In genomic region chr12:106311320-106311825, GRCm38 (mm10) we compare ENCODE assay signal across 9 mouse cellular contexts.
DNase-seq lines count a peak whose midpoint lies in the region; ATAC-seq lines count a peak whose summit lies in the region.
"Had no signal": no experiment of that assay in that cellular context is flagged by ENCODE, and none has a peak within 500 bp of the region (broad histone marks: within the 10 kb centered on the region; RNA-seq: fewer than 3 reads in every experiment).

No protein-coding gene starts in this region.

- no peak for ATAC-seq in lung, embryonic 16.5 days (ENCODE audit: low read depth)
- no peak for ATAC-seq in forebrain, embryonic 11.5 days (replicated peaks; ENCODE audit: low FRiP score)
- ATAC-seq in neural tube, embryonic 15.5 days (ENCODE audit: low FRiP score) = no peak

- no peak for DNase-seq in lung, postnatal 25 days (ENCODE audit: low spot score)
- DNase-seq in forebrain, embryonic 11.5 days (ENCODE audit: low spot score) = no peak
- DNase-seq in limb, embryonic 10.5 days (ENCODE audit: low spot score) = no peak
- DNase-seq in right cerebral cortex, postnatal 14 days = no peak
- no peak for DNase-seq in gastrocnemius, postnatal 4 days (ENCODE audit: low spot score in 2 of 2)
- no peak for DNase-seq in ovary, adult 18-20 months (ENCODE audit: low spot score)

- no peak overlapping the region for H3K27ac ChIP-seq in lung, embryonic 16.5 days (ENCODE audit: low read length)
- H3K27ac ChIP-seq in forebrain, embryonic 11.5 days (ENCODE audit: low read depth, low read length) = no peak overlapping the region
- H3K27ac ChIP-seq in limb, embryonic 10.5 days = peak overlapping the region; percentile 77; the same call in 1 of the 2 replicates
- no peak overlapping the region for H3K27ac ChIP-seq in neural tube, embryonic 15.5 days (replicated peaks)

- H3K27me3 ChIP-seq in lung, embryonic 16.5 days (ENCODE audit: control insufficient read depth, insufficient read depth, low read depth, low read length) = peaks cover 17% of the 10 kb centered on the region
- peaks cover 4% of the 10 kb centered on the region; the same call in 1 of the 2 replicates for H3K27me3 ChIP-seq in forebrain, embryonic 11.5 days (ENCODE audit: control insufficient read depth, insufficient read depth, low read length)
- H3K27me3 ChIP-seq in limb, embryonic 10.5 days (ENCODE audit: low read depth, poor library complexity, severe bottlenecking) = peaks cover 28% of the 10 kb centered on the region
- H3K27me3 ChIP-seq in neural tube, embryonic 15.5 days (replicated peaks) = peaks cover 34% of the 10 kb centered on the region
- H3K27me3 ChIP-seq: megakaryocyte, embryonic 14.5 days had no signal

- peak overlapping the region; percentile 49 for H3K4me2 ChIP-seq in lung, embryonic 16.5 days (ENCODE audit: low read depth, low read length)
- peak overlapping the region; percentile 74 for H3K4me2 ChIP-seq in forebrain, embryonic 11.5 days (ENCODE audit: low read depth, low read length, severe bottlenecking)
- peak overlapping the region; percentile 79 for H3K4me2 ChIP-seq in neural tube, embryonic 15.5 days

- H3K36me3 ChIP-seq in lung, embryonic 16.5 days (ENCODE audit: control insufficient read depth, insufficient read depth, low read length) = no peaks in the 10 kb centered on the region
- no peaks in the 10 kb centered on the region for H3K36me3 ChIP-seq in forebrain, embryonic 11.5 days (ENCODE audit: control insufficient read depth, insufficient read depth, low read length)
- no peaks in the 10 kb centered on the region for H3K36me3 ChIP-seq in limb, embryonic 10.5 days
- H3K36me3 ChIP-seq in neural tube, embryonic 15.5 days = no peaks in the 10 kb centered on the region

- H3K4me1 ChIP-seq in lung, embryonic 16.5 days (replicated peaks; ENCODE audit: control insufficient read depth, insufficient read depth, low read length) = no peaks in the 10 kb centered on the region
- H3K4me1 ChIP-seq in forebrain, embryonic 11.5 days (replicated peaks; ENCODE audit: control insufficient read depth, insufficient read depth, low read length) = peaks cover 7% of the 10 kb centered on the region; the same call in 1 of the 2 replicates
- H3K4me1 ChIP-seq in limb, embryonic 10.5 days = peaks cover 23% of the 10 kb centered on the region
- peaks cover 15% of the 10 kb centered on the region for H3K4me1 ChIP-seq in neural tube, embryonic 15.5 days
- H3K4me1 ChIP-seq: megakaryocyte, embryonic 14.5 days had no signal

- H3K9ac ChIP-seq in lung, embryonic 16.5 days (ENCODE audit: low read length) = peak overlapping the region; percentile 23
- H3K9ac ChIP-seq in forebrain, embryonic 11.5 days (ENCODE audit: low read length) = peak overlapping the region; percentile 60
- peak overlapping the region; percentile 36; the same call in 1 of the 2 replicates for H3K9ac ChIP-seq in neural tube, embryonic 15.5 days (replicated peaks)

- peak overlapping the region; percentile 38 for H3K4me3 ChIP-seq in lung, embryonic 16.5 days (ENCODE audit: low read length)
- H3K4me3 ChIP-seq in forebrain, embryonic 11.5 days (ENCODE audit: low read depth, low read length) = peak overlapping the region; percentile 38
- H3K4me3 ChIP-seq in limb, embryonic 10.5 days = peak overlapping the region; percentile 59
- peak overlapping the region; percentile 42 for H3K4me3 ChIP-seq in neural tube, embryonic 15.5 days (replicated peaks)

- WGBS in lung, embryonic 16.5 days = 53% methylated on average over 7 of the region's 7 CpGs
- 44% methylated on average over 7 of the region's 7 CpGs for WGBS in forebrain, embryonic 11.5 days
- WGBS in limb, embryonic 10.5 days = 47% methylated on average over 7 of the region's 7 CpGs
- 44% methylated on average over 7 of the region's 7 CpGs for WGBS in neural tube, embryonic 15.5 days

- no peaks in the 10 kb centered on the region for H3K9me3 ChIP-seq in lung, embryonic 16.5 days (ENCODE audit: control insufficient read depth, low read length)
- H3K9me3 ChIP-seq in forebrain, embryonic 11.5 days (ENCODE audit: control insufficient read depth, low read length) = no peaks in the 10 kb centered on the region
- no peaks in the 10 kb centered on the region for H3K9me3 ChIP-seq in limb, embryonic 10.5 days (replicated peaks)
- H3K9me3 ChIP-seq in neural tube, embryonic 15.5 days (replicated peaks) = no peaks in the 10 kb centered on the region
